Mouse (Mus musculus) intestine, postnatal 0 days (tissue): ENCODE measurements at regions not wholly inside any gene's neighbourhood (a gene's known extent, or its start where the extent isn't known, plus 50 kb on each side); places are given as distances from the start of the nearest gene placed in this dataset.

Experiments used
- ATAC-seq: fragments of 200-750 bp; cut with Nextera tagmentation; 2 replicates; pipeline ENCODE4 v1.8.0; 2017; ENCODE audit warnings: mild to moderate bottlenecking, moderate TSS enrichment, moderate library complexity
- H3K27ac ChIP-seq: fragments of 300-500 bp; sonication (generic); 2 replicates; pipeline ENCODE4 v1.5.1; 2014; ENCODE audit warnings: mild to moderate bottlenecking, low read depth, low read length, moderate library complexity
- H3K27me3 ChIP-seq: fragments of 300-500 bp; sonication (generic); replicated peaks from 2 replicates; pipeline ENCODE4 v1.6.1; 2014; ENCODE audit warnings: low read length, mixed read lengths; ENCODE audit not compliant: control insufficient read depth, insufficient read depth
- H3K36me3 ChIP-seq: fragments of 300-500 bp; sonication (generic); 2 replicates; pipeline ENCODE4 v1.6.1; 2014; ENCODE audit warnings: mild to moderate bottlenecking, moderate library complexity; ENCODE audit not compliant: control insufficient read depth, insufficient read depth
- H3K4me1 ChIP-seq: fragments of 300-500 bp; sonication (generic); replicated peaks from 2 replicates; pipeline ENCODE4 v1.6.1; 2014; ENCODE audit warnings: antibody characterized with exemption, low read length, mixed read lengths; ENCODE audit not compliant: control insufficient read depth, insufficient read depth
- H3K4me2 ChIP-seq: fragments of 300-500 bp; sonication (generic); replicated peaks from 2 replicates; pipeline ENCODE4 v1.6.1; 2014; ENCODE audit warnings: low read depth, mild to moderate bottlenecking, moderate library complexity
- H3K4me3 ChIP-seq: fragments of 300-500 bp; sonication (generic); 2 replicates; pipeline ENCODE4 v1.5.1; 2014; ENCODE audit warnings: low read depth, low read length
- H3K9ac ChIP-seq: fragments of 300-500 bp; sonication (generic); 2 replicates; pipeline ENCODE4 v1.6.1; 2014; ENCODE audit warnings: mild to moderate bottlenecking, low read depth, low read length
- H3K9me3 ChIP-seq: fragments of 300-500 bp; sonication (generic); 2 replicates; pipeline ENCODE4 v1.6.1; 2016; ENCODE audit warnings: mixed run types; ENCODE audit not compliant: control insufficient read depth
- CTCF ChIP-seq: sonication (generic); IDR thresholded peaks from 2 replicates; pipeline ENCODE4 v1.5.1; 2016; ENCODE audit warnings: low read depth, mild to moderate bottlenecking, control low read depth, antibody characterized with exemption, moderate library complexity
- WGBS: fragments of 180-500 bp; shearing (Covaris S2); extraction: QIAGEN DNeasy Blood & Tissue Kit; methylation state at CpG from one replicate; pipeline ENCODE4 v1.1.7; 2014; 5-methylcytosine and 5-hydroxymethylcytosine counted together

GRCm38 (mm10) chr14:102811022-102811421, 171.4 kb downstream of the Kctd12 start:
- H3K27ac ChIP-seq: no peak overlapping the region
- TF ChIP-seq CTCF: no peak

GRCm38 (mm10) chr14:102810121-102810921, 172.1 kb downstream of the Kctd12 start:
- 54% methylated on average over 7 of the region's 7 CpGs for WGBS

More at GRCm38 (mm10) chr14:102811022-102811421, 171.4 kb downstream of the Kctd12 start:
- Histone ChIP-seq H3K4me1 (no peaks in the 10 kb centered on the region), H3K9ac (no peak overlapping the region), H3K4me3 (no peak overlapping the region), H3K4me2 (no peak overlapping the region), H3K9me3 (no peaks in the 10 kb centered on the region), H3K36me3 (no peaks in the 10 kb centered on the region), H3K27me3 (no peaks in the 10 kb centered on the region)
- no peak for ATAC-seq
- WGBS: 58% methylated on average over 5 of the region's 5 CpGs

GRCm38 (mm10) chr14:102805936-102806923, 176.2 kb downstream of the Kctd12 start:
- peak; percentile 59 for TF ChIP-seq CTCF
- no peaks in the 10 kb centered on the region for H3K4me1 ChIP-seq
- no peak for ATAC-seq
- no peak overlapping the region for H3K9ac ChIP-seq
- H3K4me3 ChIP-seq: no peak overlapping the region
- 52% methylated on average over 21 of the region's 21 CpGs for WGBS
- H3K36me3 ChIP-seq: no peaks in the 10 kb centered on the region
- no peaks in the 10 kb centered on the region for H3K27me3 ChIP-seq
- no peak overlapping the region for H3K27ac ChIP-seq
- no peak overlapping the region for H3K4me2 ChIP-seq
- no peaks in the 10 kb centered on the region for H3K9me3 ChIP-seq

More at GRCm38 (mm10) chr14:102810121-102810921, 172.1 kb downstream of the Kctd12 start:
- Histone ChIP-seq H3K4me3 (no peak overlapping the region), H3K27me3 (no peaks in the 10 kb centered on the region), H3K4me2 (no peak overlapping the region), H3K9ac (no peak overlapping the region), H3K36me3 (no peaks in the 10 kb centered on the region), H3K27ac (no peak overlapping the region), H3K9me3 (no peaks in the 10 kb centered on the region), H3K4me1 (no peaks in the 10 kb centered on the region)
- ATAC-seq: no peak
- TF ChIP-seq CTCF: peak; percentile 44

GRCm38 (mm10) chr14:102795676-102796075, 186.8 kb downstream of the Kctd12 start:
- Histone ChIP-seq H3K4me1 (no peaks in the 10 kb centered on the region), H3K27ac (no peak overlapping the region), H3K9me3 (no peaks in the 10 kb centered on the region), H3K4me2 (no peak overlapping the region), H3K4me3 (no peak overlapping the region), H3K27me3 (no peaks in the 10 kb centered on the region), H3K36me3 (no peaks in the 10 kb centered on the region), H3K9ac (no peak overlapping the region)
- no peak for ATAC-seq
- no peak for TF ChIP-seq CTCF
- WGBS: 73% methylated on average over 2 of the region's 2 CpGs

- H3K36me3 ChIP-seq: no peaks in the 10 kb centered on the region
- H3K4me3 ChIP-seq: no peak overlapping the region
- H3K27me3 ChIP-seq: no peaks in the 10 kb centered on the region
- peak; percentile 44 for TF ChIP-seq CTCF
- no peak overlapping the region for H3K4me2 ChIP-seq
- 92% methylated on average over 2 of the region's 2 CpGs for WGBS
- no peaks in the 10 kb centered on the region for H3K9me3 ChIP-seq
- H3K4me1 ChIP-seq: no peaks in the 10 kb centered on the region
- ATAC-seq: no peak
- H3K27ac ChIP-seq: no peak overlapping the region
- no peak overlapping the region for H3K9ac ChIP-seq
Observed at GRCm38 (mm10) chr14:102794898-102795297, 187.5 kb downstream of the Kctd12 start.

GRCm38 (mm10) chr14:102793753-102794152, 188.7 kb downstream of the Kctd12 start:
- H3K36me3 ChIP-seq: no peaks in the 10 kb centered on the region
- no peak overlapping the region for H3K4me2 ChIP-seq
- H3K4me1 ChIP-seq: no peaks in the 10 kb centered on the region
- H3K27me3 ChIP-seq: no peaks in the 10 kb centered on the region
- no peak overlapping the region for H3K9ac ChIP-seq
- WGBS: 75% methylated on average over 7 of the region's 7 CpGs
- no peaks in the 10 kb centered on the region for H3K9me3 ChIP-seq
- no peak for TF ChIP-seq CTCF
- ATAC-seq: no peak
- no peak overlapping the region for H3K4me3 ChIP-seq
- no peak overlapping the region for H3K27ac ChIP-seq
